Mouse (Mus musculus): ENCODE data around the gene Lypd4. TPM values are rescaled to one million over a fixed set of nuclear protein-coding genes. Genes with fewer than 3 reads are reported as not detected.

Lypd4 gene
- polyA plus RNA-seq (2014; fragmentation: Illumina TruSeq; extraction: RNeasy Lipid Tissue Mini Kit (QIAGEN cat#74804); ENCODE audit: low read depth, low replicate concordance) = 8.7 TPM

GRCm38 (mm10) chr7:24869532-24870165 is at the start of gene Lypd4, which contains the start of gene Dmrtc2:
Gene Lypd4, minus strand, starts transcription at chr7:24869941.
Gene Dmrtc2, plus strand, starts transcription at chr7:24870057.

GRCm38 (mm10) chr7:24902630-24903443 is 33.1 kb upstream of the Lypd4 start, which contains the start of gene Arhgef1:
Gene Arhgef1, plus strand, starts transcription at chr7:24902912.

GRCm38 (mm10) chr7:24897224-24897623 is 27.5 kb upstream of the Lypd4 start, which contains the start of gene Cd79a:
Gene Cd79a, plus strand, starts transcription at chr7:24897381.

GRCm38 (mm10) chr7:24883896-24884692 is 14.4 kb upstream of the Lypd4 start, which contains the start of gene Rps19:
Gene Rps19, plus strand, starts transcription at chr7:24884371.

GRCm38 (mm10) chr7:24861913-24862312 is 7.8 kb downstream of the Lypd4 start, which contains the start of gene Gm9844:
Gene Gm9844, plus strand, starts transcription at chr7:24862213.

Other genes starting within 250 kb of the Lypd4 start
- 1.2 TPM for gene Lypd3, start 233.4 kb downstream of the Lypd4 start, polyA plus RNA-seq (2014; fragmentation: Illumina TruSeq; extraction: RNeasy Lipid Tissue Mini Kit (QIAGEN cat#74804); ENCODE audit: low read depth, low replicate concordance)
- 5.0 TPM for gene Tex101, start 193.3 kb downstream of the Lypd4 start, polyA plus RNA-seq (2014; fragmentation: Illumina TruSeq; extraction: RNeasy Lipid Tissue Mini Kit (QIAGEN cat#74804); ENCODE audit: low read depth, low replicate concordance)
- 1.4 TPM for gene BC049730, start 160.7 kb downstream of the Lypd4 start, polyA plus RNA-seq (2014; fragmentation: Illumina TruSeq; extraction: RNeasy Lipid Tissue Mini Kit (QIAGEN cat#74804); ENCODE audit: low read depth, low replicate concordance)
- gene Gm4763, start 143.0 kb downstream of the Lypd4 start, polyA plus RNA-seq (2014; fragmentation: Illumina TruSeq; extraction: RNeasy Lipid Tissue Mini Kit (QIAGEN cat#74804); ENCODE audit: low read depth, low replicate concordance) = 1.3 TPM
- 1.2 TPM for gene Cd177, start 109.6 kb downstream of the Lypd4 start, polyA plus RNA-seq (2014; fragmentation: Illumina TruSeq; extraction: RNeasy Lipid Tissue Mini Kit (QIAGEN cat#74804); ENCODE audit: low read depth, low replicate concordance)
- gene Ceacam10, start 92.7 kb downstream of the Lypd4 start, polyA plus RNA-seq (2014; fragmentation: Illumina TruSeq; extraction: RNeasy Lipid Tissue Mini Kit (QIAGEN cat#74804); ENCODE audit: low read depth, low replicate concordance) = 509 TPM
- 1.8 TPM for gene Gm9844, start 7.7 kb downstream of the Lypd4 start, polyA plus RNA-seq (2014; fragmentation: Illumina TruSeq; extraction: RNeasy Lipid Tissue Mini Kit (QIAGEN cat#74804); ENCODE audit: low read depth, low replicate concordance)
- 1.4 TPM for gene Dmrtc2, start 116 bp upstream of the Lypd4 start, polyA plus RNA-seq (2014; fragmentation: Illumina TruSeq; extraction: RNeasy Lipid Tissue Mini Kit (QIAGEN cat#74804); ENCODE audit: low read depth, low replicate concordance)
- 1,055 TPM for gene Rps19, start 14.4 kb upstream of the Lypd4 start, polyA plus RNA-seq (2014; fragmentation: Illumina TruSeq; extraction: RNeasy Lipid Tissue Mini Kit (QIAGEN cat#74804); ENCODE audit: low read depth, low replicate concordance)
- 0.69 TPM for gene Cd79a, start 27.4 kb upstream of the Lypd4 start, polyA plus RNA-seq (2014; fragmentation: Illumina TruSeq; extraction: RNeasy Lipid Tissue Mini Kit (QIAGEN cat#74804); ENCODE audit: low read depth, low replicate concordance)
- 85.9 TPM for gene Arhgef1, start 33.0 kb upstream of the Lypd4 start, polyA plus RNA-seq (2014; fragmentation: Illumina TruSeq; extraction: RNeasy Lipid Tissue Mini Kit (QIAGEN cat#74804); ENCODE audit: low read depth, low replicate concordance)
- not detected for gene Gm4881, start 74.6 kb upstream of the Lypd4 start, polyA plus RNA-seq (2014; fragmentation: Illumina TruSeq; extraction: RNeasy Lipid Tissue Mini Kit (QIAGEN cat#74804); ENCODE audit: low read depth, low replicate concordance)
- gene Rabac1, start 102.8 kb upstream of the Lypd4 start, polyA plus RNA-seq (2014; fragmentation: Illumina TruSeq; extraction: RNeasy Lipid Tissue Mini Kit (QIAGEN cat#74804); ENCODE audit: low read depth, low replicate concordance) = 305 TPM
- gene Atp1a3, start 136.0 kb upstream of the Lypd4 start, polyA plus RNA-seq (2014; fragmentation: Illumina TruSeq; extraction: RNeasy Lipid Tissue Mini Kit (QIAGEN cat#74804); ENCODE audit: low read depth, low replicate concordance) = 2.9 TPM
- 8.7 TPM for gene Grik5, start 202.4 kb upstream of the Lypd4 start, polyA plus RNA-seq (2014; fragmentation: Illumina TruSeq; extraction: RNeasy Lipid Tissue Mini Kit (QIAGEN cat#74804); ENCODE audit: low read depth, low replicate concordance)
- gene Zfp574, start 202.6 kb upstream of the Lypd4 start, polyA plus RNA-seq (2014; fragmentation: Illumina TruSeq; extraction: RNeasy Lipid Tissue Mini Kit (QIAGEN cat#74804); ENCODE audit: low read depth, low replicate concordance) = 12.5 TPM

Data from adipose tissue, adult 10 weeks (tissue).